Mouse (Mus musculus): Measurements from ENCODE around the gene Magi1. TPM values are rescaled to one million over a fixed set of nuclear protein-coding genes. Genes with fewer than 3 reads are reported as not detected.

The Magi1 gene
- polyA plus RNA-seq, 1 experiment from 2014 or later, result 1.9 TPM

DNA sequence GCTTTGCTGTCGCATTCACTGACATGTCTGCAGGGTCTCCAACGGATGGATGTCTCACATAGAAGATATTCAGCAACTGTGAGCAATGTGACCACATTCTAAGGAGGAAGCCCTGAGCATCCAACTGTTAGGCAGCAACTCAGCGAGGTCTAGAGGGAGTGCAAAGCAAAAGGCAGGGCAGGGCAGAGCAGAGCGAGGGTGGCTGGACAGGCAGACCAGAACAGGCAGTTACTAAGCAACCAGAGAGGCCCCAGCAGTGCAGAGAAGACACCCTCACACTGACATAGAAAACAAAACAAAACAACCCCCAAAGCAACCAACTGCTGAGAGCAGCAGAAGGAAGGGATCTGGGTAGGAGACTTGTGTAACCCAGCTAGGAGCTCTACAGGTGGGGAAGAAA lies 512.6 kb downstream of the Magi1 start:
- peak; percentile 36; the same call in 1 of the 2 replicates for ATAC-seq
- no peak overlapping the region for H3K4me3 ChIP-seq (ENCODE audit: low read depth, low read length)
- H3K36me3 ChIP-seq (replicated peaks; ENCODE audit: insufficient read depth, low read length), result no peaks in the 10 kb centered on the region
- 0 out of 2 replicates have a peak overlapping the region, but pooled peaks have one; percentile 29 for H3K27ac ChIP-seq (ENCODE audit: low read depth)
- no peak for TF ChIP-seq CTCF (IDR thresholded peaks at IDR 0.05; ENCODE audit: low read depth)
- H3K9ac ChIP-seq (replicated peaks), result no peak overlapping the region
- H3K4me2 ChIP-seq (ENCODE audit: low read depth, low read length), result 0 out of 2 replicates have a peak overlapping the region, but pooled peaks have one; percentile 13
- H3K4me1 ChIP-seq (ENCODE audit: insufficient read depth), result no peaks in the 10 kb centered on the region
- DNase-seq, result peak; percentile 15
- H3K27me3 ChIP-seq (ENCODE audit: insufficient read depth, low read length), result no peaks in the 10 kb centered on the region
- 50% methylated on average over 4 of the region's 4 CpGs for WGBS (ENCODE audit: insufficient replicate concordance)
- H3K9me3 ChIP-seq (ENCODE audit: low read length), result peaks cover 3% of the 10 kb centered on the region; the same call in 1 of the 2 replicates

DNA sequence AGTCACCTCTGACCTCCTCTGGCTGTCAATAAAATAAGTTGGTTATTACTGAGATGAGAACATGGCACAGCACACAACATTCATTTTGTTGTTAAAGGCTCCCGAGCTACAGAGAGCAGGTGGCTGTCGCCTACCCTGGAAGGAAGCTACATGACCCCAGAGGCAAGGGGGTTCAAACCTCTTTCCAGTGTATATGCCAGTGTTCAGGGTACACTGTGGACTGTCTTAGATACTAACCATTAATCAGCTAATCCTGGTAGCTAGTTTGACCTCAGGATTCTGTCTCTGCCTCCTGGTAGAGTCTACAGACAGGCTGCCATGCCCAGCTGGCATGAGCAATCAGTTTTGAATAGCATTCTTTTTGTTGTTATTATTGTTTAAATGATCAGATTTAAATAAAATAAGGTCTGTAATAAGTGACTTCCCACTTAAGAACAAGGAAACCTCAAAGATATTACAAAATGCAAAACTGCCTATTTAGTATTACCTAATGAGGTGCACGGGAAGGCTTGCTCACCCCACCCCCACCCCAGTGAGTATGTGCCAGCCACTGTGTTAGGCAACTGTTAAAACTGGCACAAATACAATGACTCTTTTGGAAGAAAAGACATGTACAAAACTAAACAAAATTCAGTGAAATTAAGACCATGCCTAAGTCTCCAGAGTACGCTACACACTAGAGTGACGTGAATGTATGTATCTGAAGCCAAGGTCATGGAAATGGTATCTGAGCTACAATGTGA lies 513.3 kb downstream of the Magi1 start:
- H3K4me1 ChIP-seq (ENCODE audit: insufficient read depth), result no peaks in the 10 kb centered on the region
- no peak overlapping the region for H3K4me3 ChIP-seq (ENCODE audit: low read depth, low read length)

DNA sequence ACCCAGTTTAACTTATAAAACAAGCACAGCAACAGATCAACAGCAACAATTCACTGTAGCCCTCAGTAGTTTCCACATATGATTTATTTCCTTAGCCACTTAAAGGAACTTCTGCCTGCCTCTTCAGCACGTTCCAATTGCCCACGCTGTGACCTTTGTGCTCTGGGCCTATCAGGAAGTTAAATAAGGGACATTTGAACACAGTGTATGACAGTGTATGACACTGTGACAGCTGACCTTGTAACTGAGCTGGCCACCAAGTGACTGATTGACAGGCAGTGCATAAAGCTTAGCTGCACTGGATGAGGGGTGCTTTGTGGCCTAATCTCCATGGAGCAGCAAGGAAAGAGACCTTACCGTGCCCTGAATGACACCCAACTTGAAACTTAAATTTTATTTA lies 525.6 kb downstream of the Magi1 start:
- Histone ChIP-seq H3K9me3 (ENCODE audit: low read length) (no peaks in the 10 kb centered on the region), H3K36me3 (replicated peaks; ENCODE audit: insufficient read depth, low read length) (no peaks in the 10 kb centered on the region; the same call in 1 of the 2 replicates), H3K4me2 (ENCODE audit: low read depth, low read length) (no peak overlapping the region), H3K4me1 (ENCODE audit: insufficient read depth) (peaks cover 4% of the 10 kb centered on the region; the same call in 1 of the 2 replicates), H3K27ac (ENCODE audit: low read depth) (peak overlapping the region; percentile 51), H3K9ac (replicated peaks) (no peak overlapping the region), H3K27me3 (ENCODE audit: insufficient read depth, low read length) (no peaks in the 10 kb centered on the region), H3K4me3 (ENCODE audit: low read depth, low read length) (no peak overlapping the region)
- TF ChIP-seq EP300 (IDR thresholded peaks at IDR 0.05; ENCODE audit: low read depth) (no peak), CTCF (IDR thresholded peaks at IDR 0.05; ENCODE audit: low read depth) (no peak)
- ATAC-seq (peak; percentile 87), DNase-seq (no peak)
- 43% methylated on average over 3 of the region's 3 CpGs for WGBS (ENCODE audit: insufficient replicate concordance)

More for the DNA sequence above, 513.3 kb downstream of the Magi1 start:
- no peak for TF ChIP-seq CTCF (IDR thresholded peaks at IDR 0.05; ENCODE audit: low read depth)
- no peak for TF ChIP-seq EP300 (IDR thresholded peaks at IDR 0.05; ENCODE audit: low read depth)
- Histone ChIP-seq H3K9ac (replicated peaks) (no peak overlapping the region), H3K4me2 (ENCODE audit: low read depth, low read length) (no peak overlapping the region), H3K27ac (ENCODE audit: low read depth) (no peak overlapping the region), H3K36me3 (replicated peaks; ENCODE audit: insufficient read depth, low read length) (no peaks in the 10 kb centered on the region), H3K9me3 (ENCODE audit: low read length) (peaks cover 3% of the 10 kb centered on the region; the same call in 1 of the 2 replicates), H3K27me3 (ENCODE audit: insufficient read depth, low read length) (no peaks in the 10 kb centered on the region)
- 78% methylated on average over 5 of the region's 5 CpGs for WGBS (ENCODE audit: insufficient replicate concordance)
- DNase-seq (no peak), ATAC-seq (0 out of 2 replicates have a peak, but pooled peaks have one; percentile 35)

DNA sequence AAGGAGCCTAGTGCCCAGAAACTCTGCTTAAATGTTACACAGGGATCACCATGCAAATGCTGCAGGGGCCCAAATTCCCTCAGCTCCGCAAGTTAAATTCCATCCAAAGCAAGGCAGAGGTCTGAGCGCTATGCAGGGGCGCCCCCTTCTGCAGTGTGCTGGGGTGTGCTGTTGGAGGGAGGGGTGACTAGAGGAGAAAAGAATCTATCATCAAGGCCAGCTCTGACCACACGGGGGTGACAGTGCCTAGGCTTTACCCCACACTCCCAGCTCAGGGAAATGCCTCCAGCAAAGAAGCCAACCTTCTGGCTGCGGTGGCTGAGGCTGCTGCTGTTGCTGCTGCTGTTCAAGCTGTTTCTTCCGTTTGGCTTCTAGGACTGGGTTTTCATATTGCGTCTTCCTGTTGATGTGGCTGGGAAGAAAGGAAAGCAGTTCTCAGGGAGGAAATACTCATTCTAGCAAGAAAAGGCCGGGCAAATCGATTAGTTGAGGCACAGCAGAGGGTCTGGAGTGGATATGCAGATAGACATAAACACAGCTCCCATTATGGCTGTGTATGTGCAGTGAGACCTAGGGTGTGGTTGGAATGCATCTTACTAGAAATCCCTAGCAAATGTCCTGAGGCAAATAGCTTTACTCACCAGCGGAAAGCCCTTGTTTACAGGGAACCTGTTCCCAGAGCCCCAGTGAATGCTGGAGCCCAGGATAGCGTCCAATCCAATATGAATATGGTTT lies 526.2 kb downstream of the Magi1 start:
- ATAC-seq (peak; percentile 85), DNase-seq (peak; percentile 73)
- H3K9ac ChIP-seq (replicated peaks), result no peak overlapping the region
- no peak overlapping the region for H3K4me3 ChIP-seq (ENCODE audit: low read depth, low read length)
- no peaks in the 10 kb centered on the region; the same call in 1 of the 2 replicates for H3K36me3 ChIP-seq (replicated peaks; ENCODE audit: insufficient read depth, low read length)
- TF ChIP-seq CTCF (IDR thresholded peaks at IDR 0.05; ENCODE audit: low read depth), result peak; percentile 82
- no peak for TF ChIP-seq EP300 (IDR thresholded peaks at IDR 0.05; ENCODE audit: low read depth)
- no peaks in the 10 kb centered on the region for H3K9me3 ChIP-seq (ENCODE audit: low read length)
- peak overlapping the region; percentile 51 for H3K27ac ChIP-seq (ENCODE audit: low read depth)
- no peaks in the 10 kb centered on the region for H3K27me3 ChIP-seq (ENCODE audit: insufficient read depth, low read length)
- no peak overlapping the region for H3K4me2 ChIP-seq (ENCODE audit: low read depth, low read length)
- 25% methylated on average over 11 of the region's 11 CpGs for WGBS (ENCODE audit: insufficient replicate concordance)
- H3K4me1 ChIP-seq (ENCODE audit: insufficient read depth), result peaks cover 4% of the 10 kb centered on the region; the same call in 1 of the 2 replicates

DNA sequence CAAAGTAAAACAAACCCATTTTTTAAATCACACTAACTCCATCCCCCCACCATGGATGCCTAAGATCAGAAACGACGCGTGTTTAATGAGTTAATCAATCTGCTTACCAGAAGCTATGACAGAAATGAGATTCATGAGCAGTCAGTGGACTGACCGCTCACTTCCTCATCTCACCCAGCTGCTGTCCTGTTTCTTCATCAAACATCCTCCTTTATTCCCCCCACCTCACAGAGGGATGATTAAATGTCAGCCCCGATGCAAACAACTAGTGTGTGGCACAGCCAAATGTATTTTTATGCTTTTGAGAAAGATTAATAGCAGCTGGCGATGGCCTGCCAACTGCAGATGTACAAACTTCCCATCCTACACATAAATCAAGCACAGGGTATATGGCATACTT lies 540.6 kb downstream of the Magi1 start:
- Histone ChIP-seq H3K27ac (ENCODE audit: low read depth) (no peak overlapping the region), H3K27me3 (ENCODE audit: insufficient read depth, low read length) (no peaks in the 10 kb centered on the region), H3K36me3 (replicated peaks; ENCODE audit: insufficient read depth, low read length) (no peaks in the 10 kb centered on the region), H3K4me2 (ENCODE audit: low read depth, low read length) (no peak overlapping the region), H3K4me1 (ENCODE audit: insufficient read depth) (no peaks in the 10 kb centered on the region), H3K9ac (replicated peaks) (no peak overlapping the region), H3K9me3 (ENCODE audit: low read length) (no peaks in the 10 kb centered on the region), H3K4me3 (ENCODE audit: low read depth, low read length) (no peak overlapping the region)
- DNase-seq (no peak), ATAC-seq (no peak)
- TF ChIP-seq CTCF (IDR thresholded peaks at IDR 0.05; ENCODE audit: low read depth) (no peak), EP300 (IDR thresholded peaks at IDR 0.05; ENCODE audit: low read depth) (no peak)
- WGBS (ENCODE audit: insufficient replicate concordance), result 58% methylated on average over 6 of the region's 6 CpGs

DNA sequence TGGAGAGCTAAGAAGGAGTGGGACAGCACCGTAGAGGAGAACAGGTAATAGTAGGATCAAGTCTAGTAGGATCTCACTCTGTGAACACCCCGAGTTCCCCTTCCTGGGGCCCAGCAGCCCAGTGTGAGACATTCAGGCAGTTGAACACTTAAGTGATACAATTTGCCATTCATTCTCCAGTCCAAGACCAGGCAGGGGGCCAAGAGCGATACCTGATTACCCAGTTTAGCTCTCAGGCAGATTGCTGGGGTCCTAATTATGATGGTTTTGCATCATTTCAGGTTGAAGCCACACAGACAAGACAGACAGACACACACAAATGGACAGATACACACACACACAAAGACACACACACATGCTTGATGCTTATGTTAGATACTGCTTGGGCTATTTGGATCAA lies 543.9 kb downstream of the Magi1 start:
- no peak overlapping the region for H3K27ac ChIP-seq (ENCODE audit: low read depth)
- H3K27me3 ChIP-seq (ENCODE audit: insufficient read depth, low read length), result no peaks in the 10 kb centered on the region
- DNase-seq (no peak), ATAC-seq (no peak)
- WGBS (ENCODE audit: insufficient replicate concordance), result 80% methylated on average over 3 of the region's 3 CpGs
- no peak overlapping the region for H3K4me2 ChIP-seq (ENCODE audit: low read depth, low read length)
- no peaks in the 10 kb centered on the region for H3K9me3 ChIP-seq (ENCODE audit: low read length)
- TF ChIP-seq EP300 (IDR thresholded peaks at IDR 0.05; ENCODE audit: low read depth) (no peak), CTCF (IDR thresholded peaks at IDR 0.05; ENCODE audit: low read depth) (no peak)
- H3K36me3 ChIP-seq (replicated peaks; ENCODE audit: insufficient read depth, low read length), result no peaks in the 10 kb centered on the region
- H3K4me1 ChIP-seq (ENCODE audit: insufficient read depth), result no peaks in the 10 kb centered on the region
- no peak overlapping the region for H3K4me3 ChIP-seq (ENCODE audit: low read depth, low read length)
- no peak overlapping the region for H3K9ac ChIP-seq (replicated peaks)
